Mouse (Mus musculus): ENCODE measurements at regions not wholly inside any gene's neighbourhood (a gene's known extent, or its start where the extent isn't known, plus 50 kb on each side); places are given as distances from the start of the nearest gene placed in this dataset.
"Not testable (repeated sequence)": the region's sequence is repeated elsewhere in the genome, so short reads cannot be mapped to it uniquely, and the experiment has no call there.

- 17% methylated on average over 21 of the region's 21 CpGs for WGBS
- peak; percentile 42 for DNase-seq (ENCODE audit: low read depth, low spot score)
Measured at GRCm38 (mm10) chr10:19491513-19492380, 100.0 kb upstream of the Ifngr1 start.

DNA sequence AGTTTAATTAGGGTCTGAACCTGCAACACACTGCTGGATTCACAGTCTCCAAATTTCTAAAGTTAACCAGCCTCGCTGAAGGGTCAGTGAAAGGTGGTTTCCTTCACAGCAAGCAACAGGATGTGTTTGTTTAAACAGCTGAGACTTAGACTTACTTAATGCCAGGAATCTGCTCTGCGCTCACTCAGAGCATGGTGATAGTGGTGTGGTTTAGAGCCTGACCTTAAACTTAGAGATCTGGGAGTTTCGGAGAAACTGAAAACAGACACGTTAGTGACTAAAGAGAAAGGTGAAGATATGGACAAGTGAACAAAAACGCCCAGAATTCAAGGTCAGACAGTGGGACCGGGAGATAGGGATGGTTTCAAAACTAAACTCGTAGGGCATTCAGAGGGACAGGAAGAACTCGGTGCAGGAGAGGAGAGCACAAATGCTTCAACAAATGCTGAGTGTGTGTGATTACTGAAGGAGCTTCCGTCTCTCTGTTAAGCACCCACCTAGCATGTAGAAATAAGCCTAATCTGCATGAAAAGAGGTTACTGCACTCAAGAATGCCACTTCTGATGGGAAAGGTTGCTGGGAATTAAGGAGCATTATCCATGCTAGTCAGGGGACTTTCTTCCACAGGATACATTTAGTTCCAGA lies 97.2 kb upstream of the Ifngr1 start:
- 15% methylated on average over 9 of the region's 9 CpGs for WGBS
- no peak for DNase-seq (ENCODE audit: low read depth, low spot score)

DNA sequence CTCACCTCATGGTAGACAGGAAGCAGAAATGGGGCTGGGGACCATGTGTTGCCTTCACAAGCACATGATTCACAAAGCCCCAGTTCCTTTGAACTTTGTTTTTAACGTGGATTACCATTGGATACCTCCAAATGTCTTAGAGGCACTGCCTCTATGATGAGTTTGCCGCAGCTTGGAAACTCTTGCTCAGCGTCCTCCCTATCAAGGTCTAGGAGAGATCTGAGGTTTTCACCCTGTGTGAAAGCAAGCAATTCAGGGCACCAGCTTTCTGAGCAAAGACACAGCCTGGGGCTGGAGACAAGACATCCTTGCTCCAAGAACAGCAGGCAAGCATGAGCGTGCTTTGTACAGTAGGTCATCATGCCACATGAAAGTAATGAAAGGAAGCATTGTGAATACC lies 93.6 kb upstream of the Ifngr1 start:
- whole genome bisulfite sequencing = 78% methylated on average over 4 of the region's 4 CpGs
- no peak for DNase-seq (ENCODE audit: low read depth, low spot score)

DNA sequence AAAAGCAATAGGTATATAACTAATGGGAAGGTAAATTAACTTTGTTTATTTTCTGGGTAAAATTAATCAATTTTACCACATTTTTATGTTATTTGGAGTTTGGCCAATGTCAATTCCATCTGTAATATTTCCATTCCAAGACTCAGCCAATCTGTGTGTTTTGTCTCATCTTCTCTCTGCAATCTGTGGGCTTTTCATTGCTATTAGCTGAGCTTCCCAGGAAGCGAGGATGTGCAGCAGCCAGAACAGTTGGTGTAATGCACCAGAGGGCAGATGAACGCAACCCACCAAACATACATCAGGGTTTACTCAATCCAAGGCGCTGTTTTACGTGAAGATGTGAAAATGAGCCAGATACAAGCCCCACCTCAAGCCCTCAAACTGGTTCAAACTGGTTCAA lies 88.9 kb upstream of the Ifngr1 start:
- no peak for DNase-seq (ENCODE audit: low read depth, low spot score)
- WGBS = 79% methylated on average over 4 of the region's 4 CpGs

DNA sequence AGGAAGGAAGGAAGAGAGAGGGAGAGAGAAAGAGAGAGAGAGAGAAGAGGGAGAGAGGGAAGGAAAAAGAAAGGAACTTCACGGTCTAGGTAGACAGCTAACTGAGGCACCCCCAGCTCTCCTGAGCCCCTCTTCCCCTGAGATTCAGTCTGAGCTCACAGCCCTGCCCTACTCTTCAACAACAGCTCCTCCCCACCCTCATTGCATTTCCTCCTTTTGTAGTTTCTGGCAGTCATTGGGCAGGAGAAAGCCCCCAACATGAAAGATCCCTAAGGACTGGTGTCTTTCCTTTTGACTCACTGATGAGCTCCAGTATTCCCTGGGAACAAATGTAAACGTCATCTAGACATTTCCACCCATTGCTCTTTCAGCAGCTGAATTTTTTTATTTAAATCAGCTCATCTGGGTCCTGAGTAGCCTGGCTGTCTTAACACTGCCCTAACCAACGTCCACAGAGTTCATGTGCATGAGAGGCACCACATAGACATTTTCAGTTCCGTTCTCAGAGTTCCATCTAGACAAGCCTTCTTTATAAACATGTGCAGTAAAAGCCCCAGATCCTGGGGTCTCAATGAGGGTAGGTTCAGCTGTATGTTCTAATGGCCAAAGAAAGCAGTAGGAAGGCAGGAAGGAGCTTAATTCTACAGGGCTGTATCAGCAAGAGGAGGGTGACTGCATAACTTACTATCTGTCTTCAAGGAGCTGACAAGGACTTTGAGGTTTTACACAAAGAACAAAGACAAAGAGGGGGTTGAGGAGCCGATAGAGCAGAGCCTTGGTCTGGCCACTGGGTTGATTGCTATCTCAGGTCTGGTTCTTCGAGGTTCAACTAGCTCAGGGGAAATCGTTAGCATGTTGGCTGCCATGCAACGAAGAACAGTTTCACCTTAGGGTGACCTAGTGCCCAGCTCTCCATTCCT lies 87.6 kb upstream of the Ifngr1 start:
- 65% methylated on average over 8 of the region's 8 CpGs for WGBS

GRCm38 (mm10) chr10:19505174-19505573 lies 86.6 kb upstream of the Ifngr1 start:
- 95% methylated on average over 1 of the region's 1 CpGs for WGBS
- no peak for DNase-seq (ENCODE audit: low read depth, low spot score)

More for the DNA sequence above, 87.6 kb upstream of the Ifngr1 start:
- no peak for DNase-seq (ENCODE audit: low read depth, low spot score)

DNA sequence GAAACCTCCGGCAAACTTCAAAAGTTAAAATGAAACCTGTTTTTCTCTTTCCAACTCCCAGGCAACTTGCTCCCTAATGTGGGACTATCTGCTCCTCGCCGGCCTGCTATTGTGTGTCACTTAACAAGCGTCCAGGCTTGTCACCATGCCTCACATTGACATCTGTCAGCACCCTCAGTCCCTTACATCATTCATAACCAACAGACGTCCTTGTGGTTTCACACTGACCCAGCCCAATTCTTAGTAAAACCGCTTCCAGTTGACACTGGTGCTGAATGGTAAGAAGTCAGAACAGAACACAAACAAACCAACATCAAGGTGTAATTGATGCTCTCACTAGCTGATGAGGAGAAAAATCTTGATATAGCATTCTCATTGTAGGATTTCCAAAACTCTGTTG lies 85.8 kb upstream of the Ifngr1 start:
- 89% methylated on average over 6 of the region's 6 CpGs for WGBS
- DNase-seq (ENCODE audit: low read depth, low spot score) = no peak

DNA sequence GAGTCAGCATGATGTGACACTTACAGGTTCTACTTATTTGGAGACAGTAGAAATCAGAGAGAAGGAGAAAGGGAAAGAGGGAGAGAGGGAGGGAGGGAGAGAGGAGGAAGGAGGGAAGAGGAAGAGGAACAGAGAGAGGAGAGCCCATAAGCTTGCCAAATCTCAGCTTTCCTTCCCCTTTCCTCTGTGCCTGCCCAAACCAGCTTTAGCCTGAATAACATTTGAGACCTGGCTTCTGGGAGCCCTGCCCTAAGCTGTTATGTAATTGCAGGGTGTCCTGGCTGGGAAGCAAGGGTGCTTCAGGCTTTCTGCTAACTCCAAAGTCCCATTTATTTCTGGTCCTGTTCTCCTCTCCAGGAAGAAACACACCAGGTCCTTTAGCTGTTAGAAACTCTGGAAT lies 85.3 kb upstream of the Ifngr1 start:
- no peak for DNase-seq (ENCODE audit: low read depth, low spot score)

DNA sequence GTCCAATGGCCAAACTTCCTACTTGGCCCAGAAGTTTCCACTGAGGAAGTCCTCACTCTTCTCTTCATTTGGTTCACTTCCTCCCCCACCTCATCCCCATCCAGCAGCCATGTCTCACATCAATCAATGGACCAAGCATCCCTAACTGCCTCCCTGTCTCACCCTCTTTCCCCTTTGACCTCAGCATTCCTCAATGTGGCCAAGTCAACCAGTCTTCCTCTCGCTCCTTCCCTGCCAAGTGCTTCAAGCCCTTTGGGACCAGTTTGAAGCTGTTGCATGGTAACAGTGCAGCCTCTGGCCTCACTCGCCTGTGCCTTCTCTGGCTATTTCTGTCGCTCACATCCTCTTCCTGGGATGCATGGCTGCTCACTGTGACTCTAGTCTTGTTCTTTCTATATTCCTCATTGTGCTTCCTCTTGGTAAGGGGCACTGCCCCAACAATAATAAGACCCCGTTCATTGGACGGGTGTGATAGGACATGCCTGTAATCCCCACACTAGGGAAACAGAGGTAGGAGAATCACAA lies 83.5 kb upstream of the Ifngr1 start:
- DNase-seq (ENCODE audit: low read depth, low spot score) = no peak
- 93% methylated on average over 5 of the region's 5 CpGs for WGBS

GRCm38 (mm10) chr10:19510047-19510446 lies 81.7 kb upstream of the Ifngr1 start:
- DNase-seq (ENCODE audit: low read depth, low spot score) = no peak
- 20% methylated on average over 10 of the region's 10 CpGs for WGBS

DNA sequence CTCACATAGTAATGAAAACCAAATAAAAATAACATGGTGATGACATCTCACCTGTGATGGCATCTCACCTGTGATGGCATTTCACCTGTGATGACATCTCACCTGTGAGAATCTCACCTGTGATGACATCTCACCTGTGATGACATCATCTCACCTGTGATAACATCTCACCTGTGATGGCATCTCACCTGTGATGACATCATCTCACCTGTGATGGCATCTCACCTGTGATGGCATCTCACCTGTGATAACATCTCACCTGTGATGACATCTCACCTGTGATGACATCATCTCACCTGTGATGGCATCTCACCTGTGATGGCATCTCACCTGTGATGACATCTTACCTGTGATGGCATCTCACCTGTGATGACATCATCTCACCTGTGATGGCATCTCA lies 77.4 kb upstream of the Ifngr1 start:
- not testable (repeated sequence) for DNase-seq (ENCODE audit: low read depth, low spot score)

GRCm38 (mm10) chr10:19514837-19515236 lies 76.9 kb upstream of the Ifngr1 start:
- DNase-seq (ENCODE audit: low read depth, low spot score) = no peak
- WGBS = 92% methylated on average over 2 of the region's 2 CpGs

DNA sequence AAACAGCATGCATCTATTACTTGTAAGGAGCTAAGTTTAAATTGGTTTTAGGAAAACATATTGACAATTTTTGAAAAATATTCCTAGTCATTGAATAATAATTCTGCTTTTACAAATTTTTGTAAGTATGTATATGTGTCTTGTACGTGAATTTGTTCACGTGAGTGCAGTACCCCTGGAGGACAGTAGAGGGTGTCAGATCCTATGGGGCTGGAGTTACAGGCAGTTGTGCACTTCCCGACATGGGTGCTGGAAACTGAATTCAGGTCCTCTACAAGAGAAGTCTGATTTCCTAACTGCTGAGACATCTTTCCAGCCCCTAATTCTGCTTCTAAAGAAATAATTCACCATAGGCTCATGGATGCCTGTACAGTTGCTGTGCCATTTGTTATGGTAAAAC lies 75.7 kb upstream of the Ifngr1 start:
- DNase-seq (ENCODE audit: low read depth, low spot score) = no peak
- 96% methylated on average over 3 of the region's 3 CpGs for WGBS

- no peak for DNase-seq (ENCODE audit: low read depth, low spot score)
- 83% methylated on average over 2 of the region's 2 CpGs for WGBS
Measured at GRCm38 (mm10) chr10:19517093-19517492, 74.7 kb upstream of the Ifngr1 start.

GRCm38 (mm10) chr10:19518763-19519162 lies 73.0 kb upstream of the Ifngr1 start:
- WGBS = 8% methylated on average over 6 of the region's 6 CpGs
- no peak for DNase-seq (ENCODE audit: low read depth, low spot score)

DNA sequence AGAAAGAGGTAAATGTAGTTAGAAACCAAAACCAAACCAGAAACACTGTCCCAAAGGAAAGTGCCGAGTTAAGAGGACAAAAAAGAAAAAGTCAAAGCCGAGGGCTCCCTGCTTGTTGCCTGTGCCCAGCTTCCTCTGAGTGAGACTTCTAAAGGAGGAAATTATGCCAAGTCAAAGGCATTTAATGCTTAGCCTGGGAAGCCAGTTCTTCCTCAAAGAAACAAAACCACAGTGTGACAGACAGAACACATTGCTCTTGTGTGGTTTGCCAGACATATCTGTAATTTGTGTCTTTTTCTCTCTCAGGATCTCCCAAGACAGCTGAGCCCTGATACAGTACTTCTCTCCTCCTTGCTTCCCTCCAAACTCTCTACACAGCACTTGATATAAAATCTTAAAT lies 69.6 kb upstream of the Ifngr1 start:
- 7% methylated on average over 2 of the region's 2 CpGs for WGBS
- no peak for DNase-seq (ENCODE audit: low read depth, low spot score)

- DNase-seq (ENCODE audit: low read depth, low spot score) = no peak
Measured at GRCm38 (mm10) chr10:19525939-19526338, 65.8 kb upstream of the Ifngr1 start.

GRCm38 (mm10) chr10:19526353-19526752 lies 65.4 kb upstream of the Ifngr1 start:
- 7% methylated on average over 1 of the region's 1 CpGs for WGBS
- no peak for DNase-seq (ENCODE audit: low read depth, low spot score)

DNA sequence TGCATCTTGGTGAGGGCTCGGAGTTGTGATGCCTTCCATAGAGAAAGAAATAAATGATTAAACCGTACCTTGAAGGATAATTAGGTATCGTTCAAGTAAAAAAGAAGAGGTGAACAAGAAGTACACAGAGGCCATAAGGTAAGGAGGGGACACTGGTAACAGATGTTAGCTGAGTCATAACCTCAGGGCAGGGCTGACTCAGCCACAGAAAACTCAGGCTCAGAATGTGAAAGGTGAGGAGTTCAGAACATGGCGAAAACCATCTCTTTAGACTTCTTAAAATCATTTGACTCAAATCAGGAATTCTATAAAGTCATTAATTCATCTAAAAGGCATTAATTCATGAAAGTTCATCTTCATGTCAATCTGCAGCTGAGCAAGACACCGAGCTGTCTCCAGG lies 62.1 kb upstream of the Ifngr1 start:
- WGBS = 50% methylated on average over 5 of the region's 5 CpGs
- DNase-seq (ENCODE audit: low read depth, low spot score) = no peak

DNA sequence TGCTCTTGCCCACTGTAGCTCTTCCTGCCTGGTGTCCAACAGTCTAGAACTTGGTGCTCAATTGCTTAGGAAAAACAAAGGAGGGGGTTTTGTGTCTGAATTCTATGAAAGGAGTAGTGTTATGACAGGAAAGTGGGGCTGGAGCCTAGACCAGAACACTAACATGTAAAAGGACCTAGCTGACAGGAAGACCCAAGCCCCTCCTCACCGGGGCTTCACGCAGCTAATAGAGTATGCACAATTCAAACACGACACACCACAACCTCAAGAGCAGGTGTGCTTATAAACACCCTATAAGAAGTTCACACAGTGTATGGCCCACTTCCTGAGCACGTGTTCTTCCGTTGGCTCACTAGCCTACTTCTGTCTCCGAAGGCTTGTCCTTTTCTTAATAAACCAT lies 61.7 kb upstream of the Ifngr1 start:
- 81% methylated on average over 6 of the region's 6 CpGs for WGBS
- no peak for DNase-seq (ENCODE audit: low read depth, low spot score)

Measured in large intestine, adult 2 months (tissue).